Mouse (Mus musculus) liver, postnatal 0 days (tissue): Measurements from ENCODE around the gene Mdga1.

Source experiments
- CTCF ChIP-seq: sonication (generic); IDR thresholded peaks from 2 replicates; pipeline ENCODE4 v1.5.1; 2016; ENCODE audit warnings: antibody characterized with exemption, low read depth
- EP300 ChIP-seq: IDR thresholded peaks from 2 replicates; pipeline ENCODE4 v1.6.1; 2016; ENCODE audit warnings: antibody characterized with exemption, low read depth, mild to moderate bottlenecking

DNA sequence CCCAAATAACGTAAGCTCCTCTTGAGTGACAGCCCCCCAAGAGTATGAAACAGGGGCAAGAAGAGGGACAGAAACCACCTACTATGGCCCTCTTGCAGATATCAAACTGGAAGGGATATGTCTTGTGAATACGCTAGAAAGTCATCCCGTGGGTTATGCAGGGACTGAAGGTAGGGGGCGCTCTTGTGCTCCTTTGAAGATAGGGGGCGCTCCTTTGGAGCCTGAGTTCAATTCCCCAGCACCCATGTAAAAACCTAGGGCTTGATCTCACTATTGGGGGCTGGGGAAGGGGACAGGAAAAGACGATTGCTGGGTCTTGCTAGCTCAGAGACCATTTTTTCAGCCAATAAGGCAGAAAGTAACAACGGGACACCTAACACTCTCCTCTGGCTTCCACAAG lies 105.4 kb downstream of the Mdga1 start:
- TF ChIP-seq CTCF (peak; percentile 62), EP300 (no peak)
